Mouse (Mus musculus): ENCODE measurements around the gene Abr.

The Abr gene

GRCm38 (mm10) chr11:76509751-76510723 is 112.1 kb downstream of the Abr start:
- DNase-seq: no peak

- DNase-seq: no peak
Measured at GRCm38 (mm10) chr11:76508831-76509595, 113.1 kb downstream of the Abr start.

- DNase-seq: no peak
Measured at GRCm38 (mm10) chr11:76508125-76508524, 114.0 kb downstream of the Abr start.

GRCm38 (mm10) chr11:76507302-76508124 is 114.6 kb downstream of the Abr start:
- no peak for DNase-seq

GRCm38 (mm10) chr11:76506514-76507228 is 115.4 kb downstream of the Abr start:
- peak; percentile 78 for DNase-seq

GRCm38 (mm10) chr11:76505106-76505505 is 117.0 kb downstream of the Abr start:
- no peak for DNase-seq

- no peak for DNase-seq
Measured at GRCm38 (mm10) chr11:76504058-76504457, 118.1 kb downstream of the Abr start.

- DNase-seq: no peak
Measured at GRCm38 (mm10) chr11:76499987-76500386, 122.1 kb downstream of the Abr start.

GRCm38 (mm10) chr11:76499564-76499963 is 122.5 kb downstream of the Abr start:
- DNase-seq: no peak

- DNase-seq: no peak
Measured at GRCm38 (mm10) chr11:76497769-76498152, 124.4 kb downstream of the Abr start.

- DNase-seq: no peak
Measured at GRCm38 (mm10) chr11:76497066-76497768, 124.9 kb downstream of the Abr start.

- DNase-seq: peak; percentile 68
Measured at GRCm38 (mm10) chr11:76496086-76496771, 125.9 kb downstream of the Abr start.

- DNase-seq: peak; percentile 28
Measured at GRCm38 (mm10) chr11:76495127-76496028, 126.7 kb downstream of the Abr start.

GRCm38 (mm10) chr11:76494360-76495126 is 127.6 kb downstream of the Abr start:
- peak; percentile 91 for DNase-seq

- no peak for DNase-seq
Measured at GRCm38 (mm10) chr11:76493811-76494274, 128.3 kb downstream of the Abr start.

- DNase-seq: no peak
Measured at GRCm38 (mm10) chr11:76493167-76493566, 128.9 kb downstream of the Abr start.

GRCm38 (mm10) chr11:76491817-76492216 is 130.3 kb downstream of the Abr start:
- no peak for DNase-seq

- DNase-seq: no peak
Measured at GRCm38 (mm10) chr11:76489407-76489806, 132.7 kb downstream of the Abr start.

GRCm38 (mm10) chr11:76487024-76487423 is 135.1 kb downstream of the Abr start:
- DNase-seq: no peak

All from kidney, postnatal 14 days (tissue).